Mouse (Mus musculus) heart, adult 2 months (tissue): ENCODE results near the gene Syt14.

Experiments
- CTCF ChIP-seq: fragments of 200-600 bp; IDR thresholded peaks from 2 replicates; pipeline ENCODE4 v1.8.1; 2022; ENCODE audit warnings: antibody characterized with exemption, mild to moderate bottlenecking, moderate library complexity
- POLR2A ChIP-seq: fragments of 200-500 bp; IDR thresholded peaks from 2 replicates; pipeline ENCODE4 v1.6.1; 2011; ENCODE audit warnings: mild to moderate bottlenecking, low read depth, low read length, control low read depth; ENCODE audit not compliant: insufficient read depth

DNA sequence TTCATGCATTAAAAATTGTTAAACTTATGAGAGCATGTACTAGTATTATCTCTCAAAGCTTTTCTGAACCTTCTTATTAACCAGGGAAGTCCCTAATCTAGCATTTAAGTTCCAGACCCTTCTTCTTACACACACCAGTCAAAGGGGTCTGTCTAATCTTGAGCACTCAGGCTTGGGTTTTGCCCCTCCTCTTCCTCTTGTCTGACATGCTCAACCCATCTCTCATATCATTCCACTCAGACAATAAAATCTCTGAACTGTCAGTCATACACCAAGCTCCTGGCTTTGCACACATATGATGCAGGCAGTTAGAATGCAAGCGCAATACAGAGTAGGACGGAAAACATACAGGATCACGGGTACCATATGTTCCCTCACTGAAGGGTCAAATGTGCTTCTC lies 48.4 kb downstream of the Syt14 start:
- TF ChIP-seq CTCF: no peak
- TF ChIP-seq POLR2A: no peak
